In the genomic region with DNA sequence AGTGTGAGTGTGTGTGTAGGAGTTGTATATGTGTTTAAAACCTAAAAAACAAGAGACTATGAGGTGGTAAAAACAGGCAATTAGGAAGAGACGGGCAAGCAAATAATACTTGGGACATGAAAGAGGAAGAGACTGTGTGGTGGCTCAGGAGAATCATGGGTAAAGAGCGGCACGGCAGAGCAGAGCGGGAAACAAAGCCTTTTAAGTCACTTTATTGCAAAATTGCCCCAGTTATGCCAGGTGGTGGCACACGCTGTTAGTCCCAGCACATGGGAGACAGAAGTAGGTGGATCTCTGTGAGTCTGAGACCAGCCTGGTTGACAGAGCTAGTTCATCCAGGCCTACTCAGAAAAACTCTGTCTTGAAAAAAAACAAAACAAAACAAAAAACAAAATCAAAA, we compare ENCODE assay signal across 19 mouse cellular contexts. TPM values are rescaled to one million over a fixed set of nuclear protein-coding genes. Genes with fewer than 3 reads are reported as not detected.
DNase-seq lines count a peak whose midpoint lies in the region; ATAC-seq and TF ChIP-seq lines count a peak whose summit lies in the region.
"Had no signal": no experiment of that assay in that cellular context is flagged by ENCODE, and none has a peak within 500 bp of the region (broad histone marks: within the 10 kb centered on the region; RNA-seq: fewer than 3 reads in every experiment).

No protein-coding gene starts in this region.

- DNase-seq in liver, postnatal 0 days: no peak
- DNase-seq in monocyte, adult 2 months (ENCODE audit: low read depth in 1 of 2, low spot score in 2 of 2): peak; percentile 21 to 22
- peak; percentile 69 for DNase-seq in thymus, postnatal 25 days
- DNase-seq in forebrain, embryonic 14.5 days (ENCODE audit: low spot score): no peak
- no peak for DNase-seq in adrenal gland, adult 2 months
- no peak for DNase-seq in cerebellum, adult 11 months
- DNase-seq: adrenal gland, adult 8-10 months; cerebellum, adult 18-20 months; gastrocnemius, adult 2 months; kidney, postnatal 10 days; right cerebral cortex, postnatal 14 days had no signal

- WGBS in liver, postnatal 0 days (ENCODE audit: insufficient replicate concordance): 55% methylated on average over 5 of the region's 5 CpGs
- 62% methylated on average over 5 of the region's 5 CpGs for WGBS in liver, embryonic 12.5 days (ENCODE audit: insufficient replicate concordance)
- 90% methylated on average over 5 of the region's 5 CpGs for WGBS in forebrain, embryonic 14.5 days

- ATAC-seq in liver, postnatal 0 days: no peak
- no peak for ATAC-seq in liver, embryonic 12.5 days
- ATAC-seq in common myeloid progenitor, adult 5-6 weeks (replicated peaks; ENCODE audit: low read depth, poor library complexity, severe bottlenecking): peak; percentile 76
- no peak for ATAC-seq in forebrain, embryonic 14.5 days
- ATAC-seq: midbrain, embryonic 13.5 days; Patski had no signal

- H3K27ac ChIP-seq in liver, postnatal 0 days (ENCODE audit: low read depth): peak overlapping the region; percentile 51
- no peak overlapping the region for H3K27ac ChIP-seq in liver, embryonic 12.5 days
- H3K27ac ChIP-seq in forebrain, embryonic 14.5 days (ENCODE audit: low read depth, low read length): no peak overlapping the region
- H3K27ac ChIP-seq: embryonic facial prominence, embryonic 10.5 days; gastrocnemius, adult 2 months; midbrain, embryonic 13.5 days; neural tube, embryonic 15.5 days had no signal

- no peaks in the 10 kb centered on the region for H3K27me3 ChIP-seq in liver, postnatal 0 days (ENCODE audit: insufficient read depth, low read length)
- H3K27me3 ChIP-seq in liver, embryonic 12.5 days (replicated peaks): no peaks in the 10 kb centered on the region
- H3K27me3 ChIP-seq in forebrain, embryonic 14.5 days (replicated peaks; ENCODE audit: control insufficient read depth, insufficient read depth, low read length): no peaks in the 10 kb centered on the region
- H3K27me3 ChIP-seq: CH12.LX; midbrain, embryonic 13.5 days; neural tube, embryonic 15.5 days; Patski had no signal

- no peaks in the 10 kb centered on the region for H3K36me3 ChIP-seq in liver, postnatal 0 days (replicated peaks; ENCODE audit: insufficient read depth, low read length)
- no peaks in the 10 kb centered on the region for H3K36me3 ChIP-seq in liver, embryonic 12.5 days
- no peaks in the 10 kb centered on the region for H3K36me3 ChIP-seq in forebrain, embryonic 14.5 days (ENCODE audit: control insufficient read depth, insufficient read depth, low read length)
- H3K36me3 ChIP-seq: embryonic facial prominence, embryonic 10.5 days; midbrain, embryonic 13.5 days; neural tube, embryonic 15.5 days had no signal

- no peak overlapping the region for H3K4me2 ChIP-seq in liver, postnatal 0 days (ENCODE audit: low read depth, low read length)
- H3K4me2 ChIP-seq in liver, embryonic 12.5 days: no peak overlapping the region
- H3K4me2 ChIP-seq in forebrain, embryonic 14.5 days (ENCODE audit: low read length): no peak overlapping the region
- H3K4me2 ChIP-seq: liver, embryonic 11.5 days; midbrain, embryonic 13.5 days; neural tube, embryonic 15.5 days had no signal

- no peaks in the 10 kb centered on the region for H3K9me3 ChIP-seq in liver, postnatal 0 days (ENCODE audit: low read length)
- H3K9me3 ChIP-seq in liver, embryonic 12.5 days (replicated peaks): no peaks in the 10 kb centered on the region
- H3K9me3 ChIP-seq in forebrain, embryonic 14.5 days (replicated peaks; ENCODE audit: control insufficient read depth, low read length): no peaks in the 10 kb centered on the region
- H3K9me3 ChIP-seq: embryonic facial prominence, embryonic 10.5 days; midbrain, embryonic 13.5 days; neural tube, embryonic 15.5 days had no signal

- H3K4me3 ChIP-seq in liver, postnatal 0 days (ENCODE audit: low read depth, low read length): no peak overlapping the region
- H3K4me3 ChIP-seq in liver, embryonic 12.5 days: no peak overlapping the region
- H3K4me3 ChIP-seq in forebrain, embryonic 14.5 days (ENCODE audit: low read depth, low read length): no peak overlapping the region
- H3K4me3 ChIP-seq: embryonic facial prominence, embryonic 10.5 days; gastrocnemius, adult 2 months; midbrain, embryonic 13.5 days; neural tube, embryonic 15.5 days had no signal

- no peaks in the 10 kb centered on the region for H3K4me1 ChIP-seq in liver, postnatal 0 days (ENCODE audit: insufficient read depth)
- H3K4me1 ChIP-seq in liver, embryonic 12.5 days: peaks cover 24% of the 10 kb centered on the region
- H3K4me1 ChIP-seq in forebrain, embryonic 14.5 days (ENCODE audit: control insufficient read depth, insufficient read depth, low read length): no peaks in the 10 kb centered on the region
- H3K4me1 ChIP-seq: embryonic facial prominence, embryonic 10.5 days had no signal

- no peak for TF ChIP-seq CTCF in liver, postnatal 0 days (IDR thresholded peaks at IDR 0.05; ENCODE audit: low read depth)

- no peak for TF ChIP-seq EP300 in liver, postnatal 0 days (IDR thresholded peaks at IDR 0.05; ENCODE audit: low read depth)

- H3K9ac ChIP-seq in liver, postnatal 0 days (replicated peaks): no peak overlapping the region
- no peak overlapping the region for H3K9ac ChIP-seq in liver, embryonic 12.5 days
- no peak overlapping the region for H3K9ac ChIP-seq in forebrain, embryonic 14.5 days (ENCODE audit: low read length)
- H3K9ac ChIP-seq: midbrain, embryonic 13.5 days; neural tube, embryonic 15.5 days had no signal

RNA-seq across cellular contexts. Expression of a gene that starts 5.8 kb away (rescaled TPM):
- 16.0 and 20.7 TPM in 2 replicates for polyA plus RNA-seq in liver, postnatal 0 days (2015; fragmentation: Nextera tagmentation; extraction: Ambion mirVana)
- 69.1 and 69.8 TPM in 2 replicates for polyA plus RNA-seq in liver, embryonic 12.5 days (2016; fragmentation: Nextera tagmentation; extraction: Ambion mirVana)
- total RNA-seq in common myeloid progenitor, adult 5-6 weeks (2017): 184 and 195 TPM in 2 replicates
- 40.5 and 41.6 TPM in 2 replicates for polyA plus RNA-seq in forebrain, embryonic 14.5 days (2014; fragmentation: Nextera tagmentation; extraction: Ambion mirVana)
- 1 to 10 TPM; 1.1 to 1.6 TPM for total RNA-seq in adrenal gland, adult 2 months (2021)
- polyA plus RNA-seq in adrenal gland, adult 2 months (2012; rRNA removed): 0.04 and 0.22 TPM in 2 replicates

RNA-seq across cellular contexts. Expression of a gene that starts 32.7 kb away (rescaled TPM):
- 12.8 and 16.5 TPM in 2 replicates for polyA plus RNA-seq in liver, postnatal 0 days (2015; fragmentation: Nextera tagmentation; extraction: Ambion mirVana)
- 47.6 and 54.2 TPM in 2 replicates for polyA plus RNA-seq in liver, embryonic 12.5 days (2016; fragmentation: Nextera tagmentation; extraction: Ambion mirVana)
- 100 and 108 TPM in 2 replicates for total RNA-seq in common myeloid progenitor, adult 5-6 weeks (2017)
- polyA plus RNA-seq in forebrain, embryonic 14.5 days (2014; fragmentation: Nextera tagmentation; extraction: Ambion mirVana): 37.4 and 38.2 TPM in 2 replicates
- 100 to 1,000 TPM in 1 of 2 experiments, 10 to 100 TPM in 1; 95.7 to 121 TPM for total RNA-seq in adrenal gland, adult 2 months (2021)
- polyA plus RNA-seq in adrenal gland, adult 2 months (2012; rRNA removed): 12.1 and 17.1 TPM in 2 replicates

Comparison
In these comparisons a context has a peak if more than half of its experiments do, and no peak if none do; other contexts are left out.
1. DNase-seq: peak in monocyte, adult 2 months (2 of 2) and thymus, postnatal 25 days (single experiment); none in liver, postnatal 0 days (single experiment), forebrain, embryonic 14.5 days (single experiment), adrenal gland, adult 2 months (single experiment) and cerebellum, adult 11 months (single experiment).
2. RNA of a gene that starts 5.8 kb away (polyA plus RNA-seq): 69.1 to 69.8 TPM in liver, embryonic 12.5 days, 40.5 to 41.6 TPM in forebrain, embryonic 14.5 days and 16.0 to 20.7 TPM in liver, postnatal 0 days; 0.04 to 0.22 TPM in adrenal gland, adult 2 months; every median in the first group is over 10 times any median in the second.